Mouse (Mus musculus) hindbrain, postnatal 0 days (tissue): ENCODE measurements around the gene Gm45753. TPM values are rescaled to one million over a fixed set of nuclear protein-coding genes. Genes with fewer than 3 reads are reported as not detected.

Source experiments
- ATAC-seq: fragments of 200-750 bp; cut with Nextera tagmentation; 2 replicates; pipeline ENCODE4 v1.8.0; 2017; ENCODE audit warnings: mild to moderate bottlenecking, moderate TSS enrichment, moderate library complexity
- DNase-seq: peaks from one replicate; pipeline ENCODE4 v3.0.0-alpha.2; 2015; ENCODE audit warnings: low spot score
- H3K27ac ChIP-seq: fragments of 300-500 bp; sonication (generic); 2 replicates; pipeline ENCODE4 v1.5.1; 2014; ENCODE audit warnings: mild to moderate bottlenecking
- H3K27me3 ChIP-seq: fragments of 300-500 bp; sonication (generic); 2 replicates; pipeline ENCODE4 v1.6.1; 2014; ENCODE audit warnings: low read length, mixed read lengths; ENCODE audit not compliant: insufficient read depth
- H3K36me3 ChIP-seq: fragments of 300-500 bp; sonication (generic); 2 replicates; pipeline ENCODE4 v1.6.1; 2014; ENCODE audit warnings: low read length, mixed read lengths; ENCODE audit not compliant: insufficient read depth
- H3K4me1 ChIP-seq: fragments of 300-500 bp; sonication (generic); 2 replicates; pipeline ENCODE4 v1.6.1; 2014; ENCODE audit warnings: antibody characterized with exemption, low read length, mixed read lengths; ENCODE audit not compliant: insufficient read depth
- H3K4me2 ChIP-seq: fragments of 300-500 bp; sonication (generic); 2 replicates; pipeline ENCODE4 v1.6.1; 2014; ENCODE audit warnings: low read depth, mild to moderate bottlenecking, low read length, moderate library complexity, mixed read lengths
- H3K4me3 ChIP-seq: fragments of 300-500 bp; sonication (generic); 2 replicates; pipeline ENCODE4 v1.5.1; 2014; ENCODE audit warnings: low read length
- H3K9ac ChIP-seq: fragments of 300-500 bp; sonication (generic); replicated peaks from 2 replicates; pipeline ENCODE4 v1.6.1; 2014; ENCODE audit warnings: mild to moderate bottlenecking, low read length, moderate library complexity, mixed read lengths
- H3K9me3 ChIP-seq: fragments of 300-500 bp; sonication (generic); 2 replicates; pipeline ENCODE4 v1.6.1; 2016; ENCODE audit warnings: low read length, mixed read lengths
- CTCF ChIP-seq: IDR thresholded peaks from 2 replicates; pipeline ENCODE4 v1.5.1; 2016; ENCODE audit warnings: antibody characterized with exemption, control low read depth, low read depth
- WGBS: fragments of 180-500 bp; shearing (Covaris S2); extraction: QIAGEN DNeasy Blood & Tissue Kit; methylation state at CpG from one replicate; pipeline ENCODE4 v1.1.7; 2014; 5-methylcytosine and 5-hydroxymethylcytosine counted together
- polyA plus RNA-seq: library from polyadenylated mRNA; unstranded; fragments of >200 nt; fragmentation: Nextera tagmentation; extraction: Ambion mirVana; gene quantifications from 2 replicates; pipeline ENCODE4 v1.2.1, GENCODE M21; 2015
- total RNA-seq: library from RNA; depleted of rRNA; stranded (reverse); fragments of >200 nt; gene quantifications from 2 replicates; pipeline ENCODE4 v1.2.3, GENCODE M21; 2014

The Gm45753 gene
- total and polyA plus RNA-seq, 2 experiments from 2014 or later = not detected

- Histone ChIP-seq H3K9me3 (no peaks in the 10 kb centered on the region), H3K27ac (no peak overlapping the region), H3K36me3 (no peaks in the 10 kb centered on the region), H3K4me3 (no peak overlapping the region), H3K27me3 (no peaks in the 10 kb centered on the region), H3K4me2 (no peak overlapping the region), H3K4me1 (no peaks in the 10 kb centered on the region), H3K9ac (no peak overlapping the region)
- ATAC-seq = no peak
- 84% methylated on average over 8 of the region's 8 CpGs for WGBS
- no peak for TF ChIP-seq CTCF
- no peak for DNase-seq
These were observed 26.6 kb downstream of the Gm45753 start for GRCm38 (mm10) chr8:45281630-45282029.

GRCm38 (mm10) chr8:45277453-45277852 lies 30.8 kb downstream of the Gm45753 start:
- no peak for TF ChIP-seq CTCF
- no peak overlapping the region for H3K9ac ChIP-seq
- H3K9me3 ChIP-seq = no peaks in the 10 kb centered on the region
- no peak for DNase-seq
- no peaks in the 10 kb centered on the region for H3K4me1 ChIP-seq
- no peaks in the 10 kb centered on the region for H3K36me3 ChIP-seq
- no peak for ATAC-seq
- no peaks in the 10 kb centered on the region for H3K27me3 ChIP-seq
- H3K27ac ChIP-seq = no peak overlapping the region
- WGBS = 91% methylated on average over 3 of the region's 3 CpGs
- no peak overlapping the region for H3K4me2 ChIP-seq
- no peak overlapping the region for H3K4me3 ChIP-seq

GRCm38 (mm10) chr8:45274317-45274716 lies 33.9 kb downstream of the Gm45753 start:
- Histone ChIP-seq H3K9me3 (no peaks in the 10 kb centered on the region), H3K4me3 (no peak overlapping the region), H3K4me2 (no peak overlapping the region), H3K27ac (no peak overlapping the region), H3K9ac (no peak overlapping the region), H3K36me3 (no peaks in the 10 kb centered on the region), H3K27me3 (no peaks in the 10 kb centered on the region), H3K4me1 (no peaks in the 10 kb centered on the region)
- no peak for TF ChIP-seq CTCF
- ATAC-seq (no peak), DNase-seq (no peak)
- WGBS = 69% methylated on average over 4 of the region's 4 CpGs

GRCm38 (mm10) chr8:45269056-45269455 lies 39.2 kb downstream of the Gm45753 start:
- H3K9me3 ChIP-seq = no peaks in the 10 kb centered on the region
- no peaks in the 10 kb centered on the region for H3K36me3 ChIP-seq
- no peaks in the 10 kb centered on the region for H3K27me3 ChIP-seq
- TF ChIP-seq CTCF = no peak
- H3K4me1 ChIP-seq = no peaks in the 10 kb centered on the region
- no peak overlapping the region for H3K27ac ChIP-seq
- H3K9ac ChIP-seq = no peak overlapping the region
- H3K4me3 ChIP-seq = no peak overlapping the region
- ATAC-seq = no peak
- no peak overlapping the region for H3K4me2 ChIP-seq
- no peak for DNase-seq

GRCm38 (mm10) chr8:45268485-45268884 lies 39.8 kb downstream of the Gm45753 start:
- Histone ChIP-seq H3K4me1 (no peaks in the 10 kb centered on the region), H3K9me3 (no peaks in the 10 kb centered on the region), H3K4me3 (no peak overlapping the region), H3K27ac (no peak overlapping the region), H3K36me3 (no peaks in the 10 kb centered on the region), H3K27me3 (no peaks in the 10 kb centered on the region), H3K9ac (no peak overlapping the region), H3K4me2 (no peak overlapping the region)
- TF ChIP-seq CTCF = no peak
- DNase-seq (no peak), ATAC-seq (no peak)

GRCm38 (mm10) chr8:45267611-45268391 lies 40.5 kb downstream of the Gm45753 start:
- H3K27ac ChIP-seq = no peak overlapping the region
- H3K9ac ChIP-seq = no peak overlapping the region
- 76% methylated on average over 4 of the region's 4 CpGs for WGBS
- H3K9me3 ChIP-seq = no peaks in the 10 kb centered on the region
- no peaks in the 10 kb centered on the region for H3K27me3 ChIP-seq
- no peaks in the 10 kb centered on the region for H3K36me3 ChIP-seq
- no peaks in the 10 kb centered on the region for H3K4me1 ChIP-seq
- TF ChIP-seq CTCF = no peak
- H3K4me2 ChIP-seq = no peak overlapping the region
- DNase-seq (no peak), ATAC-seq (no peak)
- no peak overlapping the region for H3K4me3 ChIP-seq

- WGBS = 42% methylated on average over 8 of the region's 8 CpGs
- TF ChIP-seq CTCF = no peak
- Histone ChIP-seq H3K27ac (no peak overlapping the region), H3K36me3 (no peaks in the 10 kb centered on the region), H3K4me2 (no peak overlapping the region), H3K9me3 (no peaks in the 10 kb centered on the region), H3K27me3 (no peaks in the 10 kb centered on the region), H3K4me3 (no peak overlapping the region), H3K4me1 (no peaks in the 10 kb centered on the region), H3K9ac (no peak overlapping the region)
- no peak for ATAC-seq
- DNase-seq = no peak
These were observed 41.3 kb downstream of the Gm45753 start for GRCm38 (mm10) chr8:45266993-45267392.
